Mouse (Mus musculus): ENCODE results near the gene Nav2. TPM values are rescaled to one million over a fixed set of nuclear protein-coding genes. Genes with fewer than 3 reads are reported as not detected.

Nav2 gene
- total and polyA plus RNA-seq, 2 experiments from 2014 or later: 16.3 to 44.0 TPM

DNA sequence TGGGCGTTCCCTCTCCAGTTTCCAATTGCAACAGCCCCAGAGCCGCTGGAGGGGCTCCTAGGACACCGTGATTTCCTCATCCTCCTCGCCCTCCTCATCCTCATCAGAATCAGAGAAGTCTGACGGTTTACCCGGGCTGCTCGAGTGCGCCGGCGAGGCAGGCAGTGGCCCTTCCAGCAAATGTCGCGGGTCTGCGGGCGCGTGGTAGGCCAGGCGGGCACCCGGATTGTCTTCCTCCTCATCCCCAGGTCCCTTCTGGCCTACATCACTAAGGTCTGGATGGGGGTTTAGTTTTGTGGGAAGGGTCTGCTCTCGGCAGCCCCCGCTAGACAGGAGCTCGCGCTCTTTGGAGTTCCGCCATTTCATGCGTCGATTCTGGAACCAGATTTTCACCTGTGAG is 723.9 kb downstream of the Nav2 start:
- Histone ChIP-seq H3K9ac (no peak overlapping the region), H3K36me3 (ENCODE audit: insufficient read depth) (no peaks in the 10 kb centered on the region), H3K4me2 (ENCODE audit: low read depth) (no peak overlapping the region), H3K4me1 (ENCODE audit: insufficient read depth) (no peaks in the 10 kb centered on the region), H3K9me3 (ENCODE audit: low read length) (no peaks in the 10 kb centered on the region), H3K27me3 (ENCODE audit: insufficient read depth, low read length) (peaks cover 84% of the 10 kb centered on the region), H3K27ac (ENCODE audit: low read depth, low read length) (no peak overlapping the region), H3K4me3 (ENCODE audit: low read depth, low read length) (no peak overlapping the region)
- WGBS: 9% methylated on average over 24 of the region's 24 CpGs
- DNase-seq (no peak), ATAC-seq (no peak)
- no peak for TF ChIP-seq CTCF (IDR thresholded peaks at IDR 0.05; ENCODE audit: low read depth)

DNA sequence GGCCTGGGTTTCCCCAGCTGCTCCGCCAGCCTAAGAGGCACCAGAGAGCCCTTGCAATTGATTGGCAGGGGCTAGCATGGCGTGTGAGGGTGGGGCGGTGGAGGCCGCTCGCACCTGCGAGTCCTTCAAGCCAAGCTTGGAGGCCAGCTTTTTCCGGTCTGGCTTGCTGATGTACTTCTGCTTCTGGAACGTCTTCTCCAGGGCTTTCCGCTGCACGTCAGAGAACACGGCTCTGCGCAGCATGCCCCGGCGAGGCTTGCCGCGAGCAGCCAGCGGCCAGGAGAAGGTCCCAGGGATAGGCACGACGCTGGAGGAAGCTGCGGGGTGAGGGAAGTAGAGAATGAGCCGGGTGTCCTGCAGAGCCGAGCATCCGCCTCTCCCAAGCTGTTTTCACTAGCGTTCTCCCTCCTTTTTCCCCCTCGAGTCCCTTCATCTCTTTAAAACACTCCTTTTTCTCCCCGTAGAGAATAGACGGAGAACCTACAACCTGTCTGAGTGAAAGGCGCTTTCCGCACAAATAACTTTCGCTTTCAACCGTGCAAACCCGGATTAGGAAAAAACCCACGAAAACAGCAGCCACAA is 725.0 kb downstream of the Nav2 start:
- no peaks in the 10 kb centered on the region for H3K36me3 ChIP-seq (ENCODE audit: insufficient read depth)
- peak overlapping the region; percentile 31 for H3K4me2 ChIP-seq (ENCODE audit: low read depth)
- H3K27ac ChIP-seq (ENCODE audit: low read depth, low read length): no peak overlapping the region
- no peak overlapping the region for H3K9ac ChIP-seq
- peak; percentile 47; the same call in 1 of the 2 replicates for ATAC-seq
- peak; percentile 39 for DNase-seq
- peak overlapping the region; percentile 20 for H3K4me3 ChIP-seq (ENCODE audit: low read depth, low read length)
- no peak for TF ChIP-seq CTCF (IDR thresholded peaks at IDR 0.05; ENCODE audit: low read depth)
- no peaks in the 10 kb centered on the region for H3K4me1 ChIP-seq (ENCODE audit: insufficient read depth)
- H3K9me3 ChIP-seq (ENCODE audit: low read length): no peaks in the 10 kb centered on the region
- peaks cover 90% of the 10 kb centered on the region for H3K27me3 ChIP-seq (ENCODE audit: insufficient read depth, low read length)
- WGBS: under 1% methylated on average over 33 of the region's 33 CpGs

- ATAC-seq: no peak
- Histone ChIP-seq H3K9ac (no peak overlapping the region), H3K27me3 (ENCODE audit: insufficient read depth, low read length) (peaks cover 92% of the 10 kb centered on the region), H3K4me3 (ENCODE audit: low read depth, low read length) (peak overlapping the region; percentile 20; the same call in 1 of the 2 replicates), H3K4me2 (ENCODE audit: low read depth) (peak overlapping the region; percentile 31; the same call in 1 of the 2 replicates), H3K36me3 (ENCODE audit: insufficient read depth) (no peaks in the 10 kb centered on the region), H3K27ac (ENCODE audit: low read depth, low read length) (no peak overlapping the region), H3K9me3 (ENCODE audit: low read length) (no peaks in the 10 kb centered on the region), H3K4me1 (ENCODE audit: insufficient read depth) (no peaks in the 10 kb centered on the region)
- no peak for TF ChIP-seq CTCF (IDR thresholded peaks at IDR 0.05; ENCODE audit: low read depth)
- under 1% methylated on average over 26 of the region's 26 CpGs for WGBS
- DNase-seq: peak; percentile 49
Observed at GRCm38 (mm10) chr7:49634291-49635073, 726.0 kb downstream of the Nav2 start.

DNA sequence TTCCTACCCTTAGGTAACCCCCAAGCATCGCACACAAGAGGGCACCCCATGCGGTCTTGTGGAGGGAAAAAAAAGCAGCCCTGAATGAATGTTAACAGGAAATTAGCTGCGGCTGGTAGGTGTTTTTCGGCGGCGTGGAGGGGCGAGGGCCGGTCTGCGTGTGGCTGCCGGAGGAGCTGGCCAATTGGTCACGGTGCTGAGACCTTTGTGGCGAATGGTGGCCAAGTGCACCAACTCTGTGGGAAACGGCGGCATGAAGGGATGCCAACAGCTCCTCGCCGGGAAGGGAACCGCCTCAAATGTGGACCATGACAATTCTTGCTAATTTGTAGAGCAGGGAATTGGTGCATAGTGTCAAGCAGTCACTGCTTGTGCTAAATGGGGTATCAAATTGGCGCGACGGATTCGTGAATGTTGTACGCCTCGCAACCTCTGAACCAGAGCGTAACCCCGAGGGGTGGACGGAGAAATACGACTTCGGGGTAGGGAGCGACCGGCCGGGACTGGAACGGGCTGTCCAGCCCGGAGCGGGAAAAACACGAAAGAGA is 726.6 kb downstream of the Nav2 start:
- Histone ChIP-seq H3K36me3 (ENCODE audit: insufficient read depth) (no peaks in the 10 kb centered on the region), H3K4me1 (ENCODE audit: insufficient read depth) (no peaks in the 10 kb centered on the region), H3K9ac (no peak overlapping the region), H3K27me3 (ENCODE audit: insufficient read depth, low read length) (peaks cover 94% of the 10 kb centered on the region), H3K4me3 (ENCODE audit: low read depth, low read length) (no peak overlapping the region), H3K4me2 (ENCODE audit: low read depth) (no peak overlapping the region), H3K27ac (ENCODE audit: low read depth, low read length) (no peak overlapping the region), H3K9me3 (ENCODE audit: low read length) (no peaks in the 10 kb centered on the region)
- peak; percentile 43 for DNase-seq
- TF ChIP-seq CTCF (IDR thresholded peaks at IDR 0.05; ENCODE audit: low read depth): no peak
- WGBS: 2% methylated on average over 35 of the region's 35 CpGs
- no peak for ATAC-seq

DNA sequence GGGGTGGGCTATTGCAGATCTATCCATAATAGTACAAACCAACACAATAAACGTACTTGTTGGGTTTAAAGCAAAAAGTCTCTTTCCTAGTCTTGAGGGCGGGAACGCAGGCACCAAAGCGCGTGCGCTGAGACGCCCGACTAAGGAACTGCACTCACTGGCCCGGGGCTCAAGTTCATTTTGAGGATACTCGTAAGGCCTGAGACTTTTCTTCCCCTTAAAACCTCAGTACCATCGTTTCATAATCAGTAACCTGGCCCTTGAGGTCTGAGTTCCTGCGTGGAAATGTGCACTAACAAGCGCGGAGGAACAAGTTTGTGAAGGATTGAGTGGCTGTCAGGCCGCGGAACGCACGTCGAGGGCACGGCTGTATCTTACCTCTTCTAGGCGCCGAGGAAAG is 727.5 kb downstream of the Nav2 start:
- H3K27me3 ChIP-seq (ENCODE audit: insufficient read depth, low read length): peaks cover 95% of the 10 kb centered on the region
- H3K4me2 ChIP-seq (ENCODE audit: low read depth): no peak overlapping the region
- H3K36me3 ChIP-seq (ENCODE audit: insufficient read depth): no peaks in the 10 kb centered on the region
- H3K9ac ChIP-seq: no peak overlapping the region
- ATAC-seq (no peak), DNase-seq (peak; percentile 21)
- H3K9me3 ChIP-seq (ENCODE audit: low read length): no peaks in the 10 kb centered on the region
- H3K4me1 ChIP-seq (ENCODE audit: insufficient read depth): no peaks in the 10 kb centered on the region
- TF ChIP-seq CTCF (IDR thresholded peaks at IDR 0.05; ENCODE audit: low read depth): no peak
- no peak overlapping the region for H3K27ac ChIP-seq (ENCODE audit: low read depth, low read length)
- no peak overlapping the region for H3K4me3 ChIP-seq (ENCODE audit: low read depth, low read length)
- 3% methylated on average over 22 of the region's 22 CpGs for WGBS

- H3K4me1 ChIP-seq (ENCODE audit: insufficient read depth): no peaks in the 10 kb centered on the region
- DNase-seq: no peak
- TF ChIP-seq CTCF (IDR thresholded peaks at IDR 0.05; ENCODE audit: low read depth): no peak
- no peaks in the 10 kb centered on the region for H3K36me3 ChIP-seq (ENCODE audit: insufficient read depth)
- H3K4me2 ChIP-seq (ENCODE audit: low read depth): no peak within 1 kb of the TSS
- H3K27ac ChIP-seq (ENCODE audit: low read depth, low read length): no peak within 1 kb of the TSS
- H3K9me3 ChIP-seq (ENCODE audit: low read length): no peaks in the 10 kb centered on the region
- H3K4me3 ChIP-seq (ENCODE audit: low read depth, low read length): no peak within 1 kb of the TSS
- H3K9ac ChIP-seq: no peak within 1 kb of the TSS
- WGBS: 2% methylated on average over 33 of the region's 33 CpGs
- H3K27me3 ChIP-seq (ENCODE audit: insufficient read depth, low read length): peaks cover 94% of the 10 kb centered on the region
- ATAC-seq: no peak
Observed at GRCm38 (mm10) chr7:49636491-49637115, 728.1 kb downstream of the Nav2 start, which contains the start of gene Dbx1. TSS of gene Dbx1 (minus strand) at chr7:49636849.
